Mouse (Mus musculus): ENCODE measurements around the gene Chrm2. TPM values are rescaled to one million over a fixed set of nuclear protein-coding genes. Genes with fewer than 3 reads are reported as not detected.

The Chrm2 gene
- polyA plus RNA-seq, 1 experiment: 12.4 TPM

GRCm38 (mm10) chr6:36508469-36508868, 120.6 kb downstream of the Chrm2 start:
- DNase-seq (ENCODE audit: extremely low spot score in 1 of 2, low spot score in 1 of 2): no peak

DNA sequence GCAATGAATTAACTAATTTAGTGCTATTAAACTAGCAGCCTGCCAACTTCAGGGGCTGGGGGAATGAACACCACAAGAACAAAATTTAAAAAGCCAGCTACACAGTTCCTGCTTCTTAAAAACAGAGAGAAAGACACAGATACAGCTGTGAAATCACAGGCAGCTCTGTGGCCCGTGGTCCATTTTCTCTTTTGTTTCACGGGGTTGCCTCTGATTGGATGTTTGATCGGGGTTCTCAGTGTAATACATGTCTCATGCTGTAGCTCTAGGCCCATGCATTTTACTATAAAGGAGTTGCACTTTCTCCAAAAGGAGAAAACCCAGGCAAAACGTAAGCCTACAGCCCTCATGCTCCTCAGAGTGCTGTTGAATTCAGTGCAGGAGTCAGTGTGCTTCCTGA, 128.6 kb downstream of the Chrm2 start:
- DNase-seq (ENCODE audit: extremely low spot score in 1 of 2, low spot score in 1 of 2): no peak

DNA sequence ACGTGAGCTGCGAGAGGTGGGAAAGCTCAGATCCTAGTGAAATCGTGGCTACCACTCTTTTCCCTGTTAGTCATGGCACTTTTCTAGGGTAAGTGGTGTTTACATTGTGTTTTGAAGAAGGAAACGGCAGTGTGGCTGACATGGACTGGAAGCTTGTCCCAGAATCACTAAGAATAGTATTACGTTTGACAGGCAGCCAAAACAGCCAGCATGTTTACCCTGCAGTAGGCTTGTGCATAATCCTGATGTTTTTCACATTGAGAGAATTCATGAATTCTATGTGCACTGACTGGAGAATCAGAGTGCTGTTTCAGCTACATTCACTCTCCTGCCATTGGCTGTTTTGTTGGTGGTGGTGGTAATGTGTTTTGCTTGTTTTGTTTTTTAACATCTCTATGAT, 129.4 kb downstream of the Chrm2 start:
- DNase-seq (ENCODE audit: extremely low spot score in 1 of 2, low spot score in 1 of 2): peak in 1 of 2 experiments; percentile 60

GRCm38 (mm10) chr6:36523599-36523998, 135.7 kb downstream of the Chrm2 start:
- no peak for DNase-seq (ENCODE audit: extremely low spot score in 1 of 2, low spot score in 1 of 2)

- DNase-seq (ENCODE audit: extremely low spot score in 1 of 2, low spot score in 1 of 2): no peak
Measured at GRCm38 (mm10) chr6:36528509-36528908, 140.6 kb downstream of the Chrm2 start.

DNA sequence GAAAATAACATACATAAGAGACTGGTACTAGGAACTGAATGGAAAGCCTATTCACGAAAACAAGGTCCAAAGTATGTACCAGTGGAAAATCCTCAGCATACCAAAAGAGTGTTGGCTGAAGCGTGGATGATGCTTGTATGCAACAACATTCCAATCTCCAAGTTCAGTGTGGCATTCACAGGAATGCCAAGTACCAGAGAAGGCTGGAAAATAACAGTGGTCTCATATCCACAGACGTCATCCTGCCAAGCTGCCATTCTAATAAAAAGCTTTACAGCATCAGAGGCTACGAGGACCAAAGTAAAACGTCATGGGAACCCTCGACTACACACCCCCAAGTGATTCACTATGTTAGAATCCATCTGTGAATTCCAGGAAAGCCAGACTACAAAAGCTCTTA, 153.4 kb downstream of the Chrm2 start:
- no peak for DNase-seq (ENCODE audit: extremely low spot score in 1 of 2, low spot score in 1 of 2)

DNA sequence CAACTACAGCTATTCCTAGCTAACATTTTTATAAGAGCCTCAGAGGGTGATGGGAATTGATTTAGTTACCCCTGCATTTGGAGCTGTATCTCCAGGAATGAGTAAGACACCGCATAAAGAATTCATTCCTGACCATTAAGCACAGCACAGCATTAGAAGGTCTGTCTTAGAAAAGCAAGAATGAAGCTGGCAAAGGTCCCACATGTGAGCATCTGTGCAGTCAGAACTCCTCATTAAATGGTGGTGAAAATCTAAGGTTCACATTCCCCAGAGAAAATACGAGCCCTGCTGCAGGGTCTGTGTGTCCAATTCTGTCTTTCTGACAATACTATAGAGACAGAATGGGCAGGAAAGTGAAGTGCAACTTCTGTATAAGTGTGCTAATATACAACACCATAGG, 179.0 kb downstream of the Chrm2 start:
- no peak for DNase-seq (ENCODE audit: extremely low spot score in 1 of 2, low spot score in 1 of 2)
